Mouse (Mus musculus) MEL-GATA-1-ER (cell line): ENCODE data around the gene Rps26.
"Not testable (repeated sequence)": the region's sequence is repeated elsewhere in the genome, so short reads cannot be mapped to it uniquely, and the experiment has no call there.

Source experiments
- DNase-seq: peaks from one replicate; pipeline ENCODE4 v3.0.0-alpha.2; 2012; ENCODE audit warnings: low read depth; ENCODE audit errors: extremely low read depth

Rps26 gene

DNA sequence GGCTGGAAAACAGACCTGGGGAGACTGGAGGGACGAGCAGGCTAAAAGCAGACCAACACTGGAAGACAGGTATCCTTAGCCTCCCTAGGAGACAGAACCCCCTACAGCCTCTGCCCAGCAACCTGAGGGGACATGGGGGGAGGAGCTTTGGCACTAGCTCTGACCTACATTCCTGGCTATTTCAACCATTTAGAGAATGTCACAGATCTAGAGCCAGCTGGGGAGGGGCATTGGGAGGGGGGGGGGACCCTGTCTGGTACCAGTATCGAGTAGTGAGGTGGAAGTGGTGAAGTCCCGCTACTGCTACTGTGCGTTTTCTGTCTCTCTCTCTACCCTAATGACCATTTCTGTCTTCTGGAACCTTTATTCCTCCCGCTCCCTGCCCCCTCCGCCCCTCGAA is 15.3 kb upstream of the Rps26 start:
- no peak for DNase-seq

GRCm38 (mm10) chr10:128640891-128641290 is 14.3 kb upstream of the Rps26 start:
- DNase-seq = no peak

DNA sequence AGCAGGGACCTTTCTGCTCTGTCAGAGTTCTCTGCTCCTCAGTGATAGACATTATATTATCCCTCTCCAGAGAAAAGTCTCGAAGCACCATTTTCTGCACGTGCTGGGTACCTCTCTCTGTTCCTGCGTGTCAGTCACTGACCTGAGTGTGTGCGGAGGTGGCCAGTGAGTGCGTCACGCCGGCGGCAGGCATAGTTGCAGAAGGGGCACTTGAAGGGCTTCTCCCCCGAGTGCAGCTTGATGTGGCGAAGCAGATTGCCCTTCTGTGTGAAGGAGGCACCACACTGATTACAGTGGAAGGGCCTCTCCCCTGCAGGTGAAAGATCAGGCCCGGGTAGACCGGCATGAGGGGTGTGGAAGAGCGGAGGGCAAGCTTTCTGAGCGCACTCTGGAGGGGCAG is 13.5 kb upstream of the Rps26 start:
- DNase-seq = no peak

- no peak for DNase-seq
These were observed 10.5 kb upstream of the Rps26 start for GRCm38 (mm10) chr10:128637011-128637410.

GRCm38 (mm10) chr10:128636561-128636960 is 10.0 kb upstream of the Rps26 start:
- DNase-seq = no peak

GRCm38 (mm10) chr10:128635697-128636096 is 9.2 kb upstream of the Rps26 start:
- DNase-seq = no peak

GRCm38 (mm10) chr10:128631571-128631970 is 5.0 kb upstream of the Rps26 start:
- no peak for DNase-seq

DNA sequence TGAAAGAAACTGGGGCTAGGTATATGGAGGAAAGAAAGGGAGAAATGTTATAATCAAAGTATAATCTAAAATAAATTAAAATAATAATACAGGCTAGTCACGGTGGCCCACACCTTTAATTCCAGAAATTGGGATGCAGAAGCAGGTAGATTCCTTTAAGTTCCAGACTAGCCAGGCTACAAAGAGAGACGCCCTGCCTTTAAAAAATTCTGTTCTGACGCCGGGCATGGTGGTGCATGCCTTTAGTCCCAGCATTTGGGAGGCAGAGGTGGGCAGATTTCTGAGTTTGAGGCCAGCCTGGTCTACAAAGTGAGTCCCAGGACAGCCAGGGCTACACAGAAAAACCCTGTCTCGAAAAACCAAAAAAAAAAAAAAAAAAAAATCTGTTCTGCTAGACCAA is 3.8 kb upstream of the Rps26 start:
- DNase-seq = not testable (repeated sequence)

DNA sequence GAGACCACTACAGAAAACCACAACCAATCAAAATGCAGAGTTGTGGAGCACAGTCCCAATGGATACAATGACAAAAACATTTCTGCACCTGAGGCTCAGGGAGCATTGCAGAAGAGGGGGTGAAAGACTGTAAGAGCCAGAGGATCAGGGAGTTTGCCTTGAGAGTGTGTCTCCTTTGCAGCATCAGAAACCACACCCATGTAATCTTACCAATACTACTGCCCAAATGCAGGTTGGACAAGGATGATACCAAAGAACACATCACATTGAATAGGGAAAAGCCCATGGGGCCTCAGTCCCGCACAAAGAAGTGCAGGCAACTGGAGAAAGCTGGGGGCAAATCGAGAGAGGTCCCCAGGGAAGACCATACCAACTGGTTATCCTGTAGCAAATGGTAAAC is 3.2 kb upstream of the Rps26 start:
- DNase-seq = no peak

DNA sequence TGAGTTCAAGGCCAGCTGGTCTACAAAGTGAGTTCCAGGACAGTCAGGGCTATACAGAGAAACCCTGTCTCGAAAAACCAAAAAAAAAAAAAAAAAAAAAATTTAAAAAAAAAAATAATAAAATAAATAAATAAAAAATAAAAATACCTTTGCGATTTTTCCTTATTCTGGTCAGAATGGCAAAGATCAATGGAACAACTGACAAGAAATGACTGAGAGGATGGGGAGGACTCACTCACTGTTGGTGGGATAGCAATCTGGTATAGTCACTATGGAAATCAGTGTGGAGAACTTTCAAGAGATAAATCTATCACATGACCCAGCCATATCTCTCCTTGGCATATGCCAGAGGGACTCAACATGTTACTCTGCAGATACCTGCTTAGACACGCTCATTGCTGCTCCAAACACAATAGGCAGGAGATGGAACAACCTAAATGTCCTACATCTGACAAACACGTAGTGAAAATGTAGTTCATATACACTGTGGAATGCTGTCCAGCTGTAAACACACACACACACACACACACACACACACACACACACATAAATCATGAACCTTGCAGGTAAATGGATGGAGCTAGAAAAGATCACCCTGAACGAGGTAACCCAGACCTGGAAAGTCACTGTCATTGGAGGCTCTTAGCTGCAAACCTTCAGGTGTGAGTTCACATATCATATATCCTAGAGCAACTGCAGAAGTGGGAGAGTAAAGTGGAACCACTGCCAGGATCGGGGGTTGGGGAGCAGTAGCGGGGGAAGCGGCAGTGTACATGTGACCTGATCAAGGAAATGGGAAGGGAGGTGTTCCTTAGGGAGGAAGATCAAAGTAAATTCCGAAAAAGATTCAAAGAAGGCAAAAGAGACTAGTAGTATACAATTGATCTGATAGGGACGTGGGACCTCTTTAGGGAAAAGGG is 1.1 kb upstream of the Rps26 start:
- no peak for DNase-seq

GRCm38 (mm10) chr10:128625287-128625894 is 1.2 kb downstream of the Rps26 start:
- DNase-seq = peak; percentile 95

GRCm38 (mm10) chr10:128623106-128623613 is 3.4 kb downstream of the Rps26 start:
- not testable (repeated sequence) for DNase-seq

- DNase-seq = no peak
These were observed 3.8 kb downstream of the Rps26 start for GRCm38 (mm10) chr10:128622702-128623101.

- DNase-seq = peak; percentile 36
These were observed 4.5 kb downstream of the Rps26 start for GRCm38 (mm10) chr10:128621986-128622520.

DNA sequence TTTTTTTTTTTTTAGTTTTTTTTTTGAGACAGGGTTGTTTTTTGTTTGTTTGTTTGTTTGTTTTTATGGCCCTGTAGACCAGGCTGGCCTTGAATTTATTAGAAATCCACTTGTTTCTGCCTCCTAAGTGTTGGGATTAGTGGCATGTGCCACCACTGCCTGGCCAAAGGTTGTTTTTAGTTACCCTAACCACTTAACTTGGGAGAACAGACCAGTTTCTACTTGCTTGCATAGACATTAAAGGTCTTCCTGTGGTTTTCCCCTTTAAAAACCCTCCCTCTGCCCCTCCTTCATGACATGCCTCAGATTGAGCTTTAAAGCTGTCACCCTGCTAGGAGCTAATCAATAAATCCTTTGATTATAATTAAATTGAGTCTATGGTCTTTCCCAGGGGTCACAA is 6.3 kb downstream of the Rps26 start:
- DNase-seq = no peak

DNA sequence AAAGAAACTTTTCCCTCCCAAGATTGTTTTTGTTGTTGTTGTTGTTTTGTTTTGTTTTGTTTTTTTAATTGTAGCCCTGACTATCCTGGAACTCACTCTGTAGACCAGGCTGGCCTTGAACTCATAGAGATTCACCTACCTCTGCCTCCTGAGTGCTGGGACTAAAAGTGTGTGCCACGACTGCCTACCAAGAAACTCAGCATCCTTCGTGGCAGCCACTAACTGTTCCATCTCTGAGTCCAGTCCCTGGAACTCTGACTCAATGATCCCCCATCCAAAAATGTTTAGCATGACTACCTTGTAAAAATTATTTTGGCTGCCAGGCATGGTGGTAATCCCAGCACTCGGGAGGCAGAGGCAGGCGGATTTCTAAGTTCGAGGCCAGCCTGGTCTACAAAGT is 7.4 kb downstream of the Rps26 start:
- DNase-seq = not testable (repeated sequence)

- no peak for DNase-seq
These were observed 8.0 kb downstream of the Rps26 start for GRCm38 (mm10) chr10:128618570-128618969.

DNA sequence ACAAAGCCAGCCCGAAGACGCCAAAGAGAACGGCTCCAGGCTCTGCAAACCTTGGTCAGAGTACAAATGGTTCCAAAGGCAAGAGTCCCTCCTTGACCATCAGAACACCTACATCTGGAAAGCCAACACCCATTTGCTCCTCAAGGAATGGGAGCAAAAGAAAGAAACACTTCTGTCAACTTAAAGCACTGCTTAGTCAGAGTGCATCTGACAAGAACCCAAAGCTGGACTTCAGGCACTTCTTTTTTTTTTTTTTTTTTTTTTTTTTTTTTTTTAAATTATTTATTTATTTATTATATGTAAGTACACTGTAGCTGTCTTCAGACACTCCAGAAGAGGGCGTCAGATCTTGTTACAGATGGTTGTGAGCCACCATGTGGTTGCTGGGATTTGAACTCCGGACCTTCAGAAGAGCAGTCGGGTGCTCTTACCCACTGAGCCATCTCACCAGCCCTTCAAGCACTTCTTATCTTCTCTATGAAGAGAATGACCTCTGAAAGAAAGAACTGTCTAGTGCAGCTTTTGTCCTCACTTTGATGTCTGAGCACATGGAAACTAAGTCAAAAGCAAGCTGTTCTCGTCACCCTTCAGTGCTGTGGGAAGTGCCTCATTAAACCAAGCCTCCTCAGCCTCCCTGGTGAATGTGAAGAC is 10.6 kb downstream of the Rps26 start:
- not testable (repeated sequence) for DNase-seq

- DNase-seq = no peak
These were observed 11.6 kb downstream of the Rps26 start for GRCm38 (mm10) chr10:128614934-128615333.

- not testable (repeated sequence) for DNase-seq
These were observed 12.7 kb downstream of the Rps26 start for GRCm38 (mm10) chr10:128613820-128614219.

- DNase-seq = no peak
These were observed 13.4 kb downstream of the Rps26 start for GRCm38 (mm10) chr10:128613154-128613440.
